Mouse (Mus musculus): Measurements from ENCODE around the gene 1700109H08Rik. TPM values are rescaled to one million over a fixed set of nuclear protein-coding genes. Genes with fewer than 3 reads are reported as not detected.

Gene 1700109H08Rik
- polyA plus RNA-seq, 1 experiment from 2014 or later: 0.35 TPM

DNA sequence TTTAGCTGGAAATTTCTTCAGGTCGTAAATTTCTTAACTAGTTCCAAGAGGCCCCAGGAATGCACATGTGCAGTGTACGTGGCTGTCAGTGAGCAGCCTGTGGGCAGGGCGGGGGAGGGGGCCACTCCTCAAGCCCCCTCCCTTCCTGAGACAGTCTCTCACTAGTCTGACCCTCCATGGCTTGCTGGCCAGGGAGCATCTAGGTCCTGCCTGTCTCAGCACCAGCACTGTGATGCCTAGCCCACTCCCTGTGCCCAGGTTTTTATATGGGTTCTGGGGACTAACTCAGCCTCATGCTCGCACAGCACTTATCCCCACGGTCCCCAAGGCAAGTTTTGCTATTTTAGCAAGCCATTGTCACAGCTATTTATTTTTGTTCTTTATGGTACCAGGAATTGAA, 60.9 kb downstream of the 1700109H08Rik start:
- no peak overlapping the region for H3K9ac ChIP-seq (ENCODE audit: low read depth, low read length)
- no peak overlapping the region for H3K4me3 ChIP-seq (ENCODE audit: low read depth, low read length)
- no peak for TF ChIP-seq CTCF (IDR thresholded peaks at IDR 0.05; ENCODE audit: low read depth)
- ATAC-seq: no peak
- no peaks in the 10 kb centered on the region for H3K4me1 ChIP-seq (replicated peaks; ENCODE audit: control insufficient read depth, insufficient read depth, low read length)
- H3K36me3 ChIP-seq (ENCODE audit: control insufficient read depth, insufficient read depth): peaks cover 20% of the 10 kb centered on the region
- H3K4me2 ChIP-seq (replicated peaks; ENCODE audit: low read depth): no peak overlapping the region
- no peak overlapping the region for H3K27ac ChIP-seq (ENCODE audit: low read depth, low read length)
- H3K27me3 ChIP-seq (replicated peaks; ENCODE audit: control insufficient read depth, insufficient read depth, low read length): no peaks in the 10 kb centered on the region
- WGBS: 79% methylated on average over 5 of the region's 5 CpGs
- no peaks in the 10 kb centered on the region for H3K9me3 ChIP-seq (ENCODE audit: control insufficient read depth)

DNA sequence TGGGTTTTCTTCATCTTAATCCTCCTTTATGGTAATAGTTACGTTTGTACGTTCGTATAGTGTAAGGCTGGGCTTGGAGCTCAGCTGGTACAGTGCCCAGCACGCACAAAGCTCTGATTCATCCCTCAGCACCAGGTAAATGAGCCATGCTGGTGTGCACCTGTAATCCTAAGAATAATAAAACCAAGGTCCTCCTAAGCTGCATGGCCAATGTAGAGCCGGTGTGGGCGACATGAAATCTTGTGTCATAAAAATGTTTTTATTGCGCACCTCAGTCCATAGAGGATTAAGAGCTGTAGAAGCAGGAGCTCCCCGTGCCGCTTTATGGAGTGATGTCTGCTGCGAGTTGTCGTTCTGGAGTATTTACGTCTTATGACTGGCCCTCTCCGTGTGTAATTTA, 61.9 kb downstream of the 1700109H08Rik start:
- Histone ChIP-seq H3K9ac (ENCODE audit: low read depth, low read length) (no peak overlapping the region), H3K27me3 (replicated peaks; ENCODE audit: control insufficient read depth, insufficient read depth, low read length) (no peaks in the 10 kb centered on the region), H3K36me3 (ENCODE audit: control insufficient read depth, insufficient read depth) (peaks cover 20% of the 10 kb centered on the region), H3K27ac (ENCODE audit: low read depth, low read length) (no peak overlapping the region), H3K4me3 (ENCODE audit: low read depth, low read length) (no peak overlapping the region), H3K4me1 (replicated peaks; ENCODE audit: control insufficient read depth, insufficient read depth, low read length) (no peaks in the 10 kb centered on the region), H3K4me2 (replicated peaks; ENCODE audit: low read depth) (no peak overlapping the region), H3K9me3 (ENCODE audit: control insufficient read depth) (no peaks in the 10 kb centered on the region)
- no peak for TF ChIP-seq CTCF (IDR thresholded peaks at IDR 0.05; ENCODE audit: low read depth)
- WGBS: 64% methylated on average over 13 of the region's 13 CpGs
- ATAC-seq: no peak

DNA sequence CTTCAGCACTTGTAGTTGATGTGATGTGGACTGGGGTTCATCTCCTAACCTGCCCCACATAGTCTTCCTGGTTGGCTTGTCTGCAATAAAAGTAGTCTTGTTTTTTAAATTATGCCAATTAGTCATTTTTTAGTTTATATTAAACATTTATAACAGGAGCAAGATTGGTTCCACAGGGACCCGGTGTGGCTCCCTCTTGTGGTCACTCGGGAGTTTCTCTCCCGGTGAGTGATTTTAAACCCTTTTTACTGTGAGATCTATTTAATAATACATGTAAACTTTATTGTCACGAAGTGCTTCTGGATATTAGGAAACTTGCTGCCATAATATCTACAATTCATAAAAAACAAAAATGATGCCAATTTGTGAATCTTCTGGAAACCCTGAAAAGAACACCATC, 62.6 kb downstream of the 1700109H08Rik start:
- TF ChIP-seq CTCF (IDR thresholded peaks at IDR 0.05; ENCODE audit: low read depth): peak; percentile 54
- H3K36me3 ChIP-seq (ENCODE audit: control insufficient read depth, insufficient read depth): peaks cover 20% of the 10 kb centered on the region
- ATAC-seq: no peak
- H3K27ac ChIP-seq (ENCODE audit: low read depth, low read length): no peak overlapping the region
- no peak overlapping the region for H3K9ac ChIP-seq (ENCODE audit: low read depth, low read length)
- H3K4me2 ChIP-seq (replicated peaks; ENCODE audit: low read depth): no peak overlapping the region
- 76% methylated on average over 4 of the region's 4 CpGs for WGBS
- H3K4me1 ChIP-seq (replicated peaks; ENCODE audit: control insufficient read depth, insufficient read depth, low read length): no peaks in the 10 kb centered on the region
- no peaks in the 10 kb centered on the region for H3K27me3 ChIP-seq (replicated peaks; ENCODE audit: control insufficient read depth, insufficient read depth, low read length)
- H3K4me3 ChIP-seq (ENCODE audit: low read depth, low read length): no peak overlapping the region
- no peaks in the 10 kb centered on the region for H3K9me3 ChIP-seq (ENCODE audit: control insufficient read depth)

Other genes starting within 250 kb of the 1700109H08Rik start
- gene Cdk6, start 230.1 kb upstream of the 1700109H08Rik start, polyA plus RNA-seq (2015; fragmentation: Nextera tagmentation; extraction: Ambion mirVana): 12.7 and 13.2 TPM in 2 replicates
- 14.9 and 15.8 TPM in 2 replicates for gene Fam133b, start 27.7 kb upstream of the 1700109H08Rik start, polyA plus RNA-seq (2015; fragmentation: Nextera tagmentation; extraction: Ambion mirVana)
- 12.3 and 12.4 TPM in 2 replicates for gene Pex1, start 24.5 kb downstream of the 1700109H08Rik start, polyA plus RNA-seq (2015; fragmentation: Nextera tagmentation; extraction: Ambion mirVana)
- gene Rbm48, start 25.0 kb downstream of the 1700109H08Rik start, polyA plus RNA-seq (2015; fragmentation: Nextera tagmentation; extraction: Ambion mirVana): 5.8 and 6.5 TPM in 2 replicates
- gene Tmbim7, start 79.6 kb downstream of the 1700109H08Rik start, polyA plus RNA-seq (2015; fragmentation: Nextera tagmentation; extraction: Ambion mirVana): not detected in 2 replicates
- gene Gatad1, start 85.6 kb downstream of the 1700109H08Rik start, polyA plus RNA-seq (2015; fragmentation: Nextera tagmentation; extraction: Ambion mirVana): 41.2 and 41.8 TPM in 2 replicates
- gene Ankib1, start 231.4 kb downstream of the 1700109H08Rik start, polyA plus RNA-seq (2015; fragmentation: Nextera tagmentation; extraction: Ambion mirVana): 5.5 and 6.6 TPM in 2 replicates
- 14.0 and 17.7 TPM in 2 replicates for gene Krit1, start 231.6 kb downstream of the 1700109H08Rik start, polyA plus RNA-seq (2015; fragmentation: Nextera tagmentation; extraction: Ambion mirVana)

Measured in intestine, postnatal 0 days (tissue).